Mouse (Mus musculus): ENCODE results near the gene Pcbp1.
"Not testable (repeated sequence)": the region's sequence is repeated elsewhere in the genome, so short reads cannot be mapped to it uniquely, and the experiment has no call there.

Gene Pcbp1

GRCm38 (mm10) chr6:86526032-86526960 lies at the start of gene Pcbp1:
Pcbp1 (minus strand) TSS chr6:86526321.
- DNase-seq (ENCODE audit: low read depth, low spot score): peak; percentile 89

DNA sequence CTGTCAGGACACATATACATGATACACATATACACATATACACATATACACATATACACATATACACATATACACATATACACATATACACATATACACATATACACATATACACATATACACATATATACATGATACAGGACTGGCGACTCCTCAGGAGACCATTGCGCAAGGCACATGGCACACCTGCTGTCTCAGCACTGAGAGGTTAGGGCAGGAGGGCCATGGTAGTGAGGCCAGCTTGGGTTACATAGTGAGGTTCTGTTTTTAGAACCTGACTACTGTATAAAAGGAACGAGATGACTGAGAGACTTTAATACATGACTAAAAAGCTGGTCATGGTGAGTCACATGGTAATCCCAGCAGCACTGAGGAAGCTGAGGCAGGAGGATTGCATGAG lies 48.4 kb upstream of the Pcbp1 start:
- DNase-seq (ENCODE audit: low read depth, low spot score): no peak

GRCm38 (mm10) chr6:86570830-86571229 lies 44.7 kb upstream of the Pcbp1 start:
- DNase-seq (ENCODE audit: low read depth, low spot score): no peak

GRCm38 (mm10) chr6:86569461-86569820 lies 43.3 kb upstream of the Pcbp1 start:
- no peak for DNase-seq (ENCODE audit: low read depth, low spot score)

DNA sequence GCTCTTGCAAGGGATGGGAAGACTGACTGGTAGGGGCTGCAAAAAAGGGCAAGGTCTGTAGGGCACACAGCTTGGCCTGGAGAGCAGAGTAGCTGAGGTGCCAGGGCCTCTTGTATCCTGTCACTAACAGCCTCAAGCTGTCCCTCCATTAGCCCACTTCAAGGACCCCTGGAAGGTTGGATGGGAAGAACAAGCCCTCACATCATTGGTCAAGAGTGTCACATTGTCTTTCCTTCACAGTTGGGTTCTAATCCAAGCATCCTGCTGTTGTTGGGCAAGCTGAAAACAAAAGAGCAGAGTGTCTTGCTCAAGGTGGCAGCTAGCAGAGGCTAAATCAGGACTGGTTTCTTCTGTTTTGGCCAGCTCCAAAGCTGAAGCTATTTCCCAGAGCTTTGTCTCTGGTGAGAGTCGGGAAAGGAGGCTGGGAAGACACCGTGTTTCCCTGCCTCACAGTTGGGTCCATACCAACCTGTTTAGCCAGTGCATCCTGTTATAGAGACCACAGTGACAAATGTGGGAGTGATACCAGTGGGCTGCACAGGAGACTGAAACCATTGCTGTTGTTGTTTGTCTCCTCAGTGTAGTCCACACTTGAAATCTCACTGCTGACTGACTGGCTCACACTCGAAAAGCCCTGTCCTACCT lies 42.8 kb upstream of the Pcbp1 start:
- no peak for DNase-seq (ENCODE audit: low read depth, low spot score)

DNA sequence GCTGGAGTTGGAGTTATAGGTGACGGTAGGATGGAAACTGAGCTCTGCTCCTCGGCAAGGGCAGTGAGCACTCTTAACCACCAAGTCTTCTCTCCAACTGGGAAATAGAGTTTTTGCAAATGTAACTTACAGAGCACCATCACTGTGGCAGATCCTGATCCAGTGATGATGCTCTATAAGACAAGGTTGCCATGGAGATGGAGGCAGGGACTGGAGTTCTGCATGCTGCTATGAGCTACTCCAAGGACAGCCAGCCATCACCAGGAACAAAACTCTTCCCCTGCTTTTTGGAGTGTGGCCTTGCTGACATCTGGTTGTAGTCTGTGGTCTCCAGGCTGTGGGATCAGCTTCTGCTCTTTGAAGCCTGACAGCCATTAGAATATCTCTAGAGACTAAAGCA lies 39.7 kb upstream of the Pcbp1 start:
- no peak for DNase-seq (ENCODE audit: low read depth, low spot score)

- DNase-seq (ENCODE audit: low read depth, low spot score): not testable (repeated sequence)
These were observed 31.1 kb upstream of the Pcbp1 start for GRCm38 (mm10) chr6:86557182-86557581.

DNA sequence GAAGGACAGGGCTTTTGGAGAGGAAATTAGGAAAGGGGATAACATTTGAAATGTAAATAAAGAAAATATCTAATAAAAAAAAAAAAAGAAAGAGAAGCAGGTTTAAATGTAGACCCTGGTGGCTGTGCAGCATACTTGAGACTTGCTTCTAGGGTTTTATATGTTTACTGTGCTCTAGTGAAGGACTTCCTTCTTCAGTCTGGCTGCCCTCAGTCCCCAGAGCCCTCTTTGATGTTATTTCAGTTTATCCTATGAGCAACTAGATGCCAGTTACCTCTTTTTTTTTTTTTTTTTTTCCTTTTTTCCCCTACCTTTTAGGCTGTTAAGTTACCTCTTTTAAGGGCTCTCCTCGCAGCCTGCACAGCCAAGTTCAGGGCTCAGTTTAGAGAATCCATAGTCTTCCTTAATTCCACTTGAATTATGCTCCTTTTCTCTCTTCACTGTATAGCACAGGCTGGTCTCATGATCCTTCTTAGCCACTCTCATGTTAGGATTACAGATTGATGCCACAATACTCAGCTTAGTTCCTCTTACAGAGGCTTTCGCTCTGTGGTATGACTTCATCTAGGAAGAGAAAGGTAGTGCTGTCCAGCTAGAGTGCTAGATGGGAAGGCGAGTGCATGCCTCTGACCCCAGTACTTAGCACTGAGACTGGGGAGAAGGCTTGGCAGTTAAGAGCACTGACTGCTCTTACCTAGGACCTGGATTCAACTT lies 30.4 kb upstream of the Pcbp1 start:
- DNase-seq (ENCODE audit: low read depth, low spot score): no peak

GRCm38 (mm10) chr6:86550587-86550986 lies 24.5 kb upstream of the Pcbp1 start:
- no peak for DNase-seq (ENCODE audit: low read depth, low spot score)

- no peak for DNase-seq (ENCODE audit: low read depth, low spot score)
These were observed 21.8 kb upstream of the Pcbp1 start for GRCm38 (mm10) chr6:86547880-86548367.

DNA sequence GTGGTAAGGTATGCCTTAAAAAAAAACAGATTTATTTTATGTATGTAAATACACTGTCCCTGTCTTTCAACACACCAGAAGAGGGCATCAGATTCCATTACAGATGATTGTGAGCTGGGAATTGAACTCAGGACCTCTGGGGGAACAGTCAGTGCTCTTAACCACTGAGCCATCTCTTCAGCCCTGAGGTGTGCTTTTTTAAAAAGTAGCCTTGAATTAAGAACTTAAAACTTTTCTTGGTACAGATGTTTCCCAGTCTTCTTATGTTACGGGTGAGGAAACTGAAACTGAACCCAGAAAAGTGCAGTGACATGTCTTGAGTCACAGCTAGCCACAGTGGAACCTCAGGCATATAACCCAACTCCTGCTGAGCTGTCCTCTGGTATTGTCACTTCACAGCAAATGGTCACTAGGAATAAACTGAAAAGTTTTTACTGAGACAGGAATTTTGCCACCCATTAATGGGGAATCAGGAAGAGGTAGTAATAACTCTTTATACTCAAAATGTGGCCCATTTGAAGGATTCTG lies 21.2 kb upstream of the Pcbp1 start:
- DNase-seq (ENCODE audit: low read depth, low spot score): no peak

- DNase-seq (ENCODE audit: low read depth, low spot score): no peak
These were observed 19.1 kb upstream of the Pcbp1 start for GRCm38 (mm10) chr6:86545236-86545635.

DNA sequence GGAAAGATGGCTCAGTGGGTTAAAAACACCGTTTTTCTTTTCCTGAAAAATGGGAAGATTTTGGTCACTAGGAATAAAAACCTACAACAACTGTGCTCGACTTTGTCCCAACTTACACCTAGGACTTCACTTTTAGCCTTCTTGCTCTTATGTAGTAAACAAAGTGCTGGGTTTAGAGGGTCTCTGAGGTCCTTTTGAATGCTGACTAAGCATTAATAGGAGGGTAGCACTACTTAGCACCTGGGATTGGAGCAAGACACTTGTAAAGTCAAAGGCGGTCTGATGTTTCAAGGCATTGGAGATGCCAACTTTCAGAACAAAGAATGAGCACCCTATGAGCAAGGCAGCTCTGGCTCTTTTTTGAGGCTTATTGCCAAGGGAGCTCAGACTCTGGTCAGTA lies 17.7 kb upstream of the Pcbp1 start:
- DNase-seq (ENCODE audit: low read depth, low spot score): no peak

GRCm38 (mm10) chr6:86543060-86543459 lies 16.9 kb upstream of the Pcbp1 start:
- no peak for DNase-seq (ENCODE audit: low read depth, low spot score)

DNA sequence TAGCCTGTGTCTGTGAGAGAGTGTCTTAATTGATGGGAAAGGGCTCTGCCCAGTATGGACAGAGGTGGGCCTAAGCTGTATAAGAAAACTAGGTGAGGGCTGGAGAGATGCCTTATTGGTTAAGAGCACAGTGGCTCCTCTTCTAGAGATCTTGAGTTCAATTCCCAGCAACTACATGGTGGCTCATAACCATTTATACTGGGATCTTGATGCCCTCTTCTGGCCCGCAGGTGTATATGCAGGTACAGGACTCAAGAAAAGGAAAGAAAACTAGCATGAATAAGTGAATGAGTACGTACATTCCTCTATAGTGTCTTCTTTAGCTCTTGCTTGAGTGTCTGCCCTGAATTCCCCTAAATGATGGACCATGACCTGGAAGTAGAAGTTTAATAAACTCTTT lies 15.5 kb upstream of the Pcbp1 start:
- DNase-seq (ENCODE audit: low read depth, low spot score): no peak

GRCm38 (mm10) chr6:86528451-86528785 lies 2.3 kb upstream of the Pcbp1 start:
- no peak for DNase-seq (ENCODE audit: low read depth, low spot score)

DNA sequence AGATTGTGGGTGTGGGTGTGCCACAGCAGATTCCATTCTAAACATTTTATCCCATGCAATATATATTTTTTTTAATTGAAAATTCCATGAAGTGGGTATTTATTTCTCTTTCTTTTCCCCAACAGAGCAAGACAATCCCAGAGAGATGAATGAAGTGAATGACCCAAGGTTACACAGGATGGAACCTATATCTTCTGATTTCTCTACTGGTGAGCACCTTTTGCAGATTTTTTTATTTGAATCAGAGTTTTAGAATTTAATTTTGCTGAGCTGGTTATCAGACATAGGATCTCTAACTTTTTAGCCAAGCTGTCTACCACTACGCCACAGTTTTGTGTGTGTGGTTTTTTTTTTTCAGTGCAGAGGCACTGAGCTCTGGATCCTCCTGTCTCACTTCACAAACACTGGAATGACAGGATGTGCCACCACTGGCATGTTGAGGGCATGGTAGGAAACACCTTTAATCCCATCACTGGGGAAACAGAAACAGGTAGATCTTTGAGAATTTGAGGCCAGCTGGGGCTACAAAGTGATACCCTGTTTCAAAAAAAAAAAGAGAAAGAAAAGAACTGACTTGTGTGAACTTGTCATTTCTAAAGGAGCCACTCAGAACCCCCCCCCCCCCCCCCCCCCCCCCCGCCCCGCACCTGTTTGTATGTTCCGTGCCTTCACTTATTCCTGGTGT lies 1.8 kb upstream of the Pcbp1 start:
- DNase-seq (ENCODE audit: low read depth, low spot score): no peak

DNA sequence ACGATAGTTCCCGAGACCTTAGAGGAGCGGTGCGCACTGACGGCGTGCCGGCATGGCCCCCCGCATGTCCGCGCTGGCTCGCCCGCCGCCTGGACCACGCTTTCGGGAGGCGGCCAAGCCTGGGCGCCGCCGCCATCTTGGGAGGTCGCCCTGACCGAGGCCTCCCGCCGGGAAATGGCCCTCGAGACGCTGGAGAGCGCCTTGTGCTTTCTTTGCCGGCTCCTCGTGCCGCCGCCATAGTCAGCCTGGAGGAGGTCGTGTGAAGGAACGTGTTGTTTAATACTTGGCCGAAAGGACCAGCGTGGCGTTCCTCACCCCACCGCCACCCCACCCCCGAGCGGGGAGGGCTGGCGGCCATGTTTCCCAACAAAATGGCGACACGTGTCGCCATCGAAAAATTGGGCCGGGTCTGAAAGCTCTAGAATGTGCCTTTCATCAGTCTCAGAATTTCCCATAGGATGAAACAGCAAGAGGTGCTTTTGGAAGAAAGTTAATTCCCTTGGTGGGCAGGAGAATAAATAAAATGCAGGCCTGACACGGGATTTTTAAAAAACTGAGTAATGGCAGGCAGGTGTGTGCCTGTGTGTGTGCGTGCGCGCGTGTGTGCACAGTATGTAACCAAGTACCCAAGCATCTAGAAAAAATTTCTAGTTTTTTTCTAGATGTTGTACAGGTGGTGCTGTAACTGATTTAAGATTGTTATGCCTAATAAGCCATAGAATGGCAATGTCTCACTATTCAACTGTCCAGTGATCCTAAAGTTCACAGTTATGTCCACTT lies 1.0 kb upstream of the Pcbp1 start:
- no peak for DNase-seq (ENCODE audit: low read depth, low spot score)

- DNase-seq (ENCODE audit: low read depth, low spot score): no peak
These were observed 482 bp downstream of the Pcbp1 start for GRCm38 (mm10) chr6:86525646-86526031.

- DNase-seq (ENCODE audit: low read depth, low spot score): no peak
These were observed 1.1 kb downstream of the Pcbp1 start for GRCm38 (mm10) chr6:86524879-86525645.
